Mouse (Mus musculus): ENCODE results near the gene Nrxn1.

The Nrxn1 gene

GRCm38 (mm10) chr17:91093042-91093080 is at the start of gene Nrxn1:
Gene Nrxn1 (minus strand): TSS chr17:91093071.
- no peak for DNase-seq (ENCODE audit: low spot score in 2 of 2)

- DNase-seq (ENCODE audit: low spot score in 2 of 2), result no peak
Observed at GRCm38 (mm10) chr17:91136859-91137258, 44.0 kb upstream of the Nrxn1 start.

GRCm38 (mm10) chr17:91112880-91113628 is 20.2 kb upstream of the Nrxn1 start:
- DNase-seq (ENCODE audit: low spot score in 2 of 2), result no peak

- no peak for DNase-seq (ENCODE audit: low spot score in 2 of 2)
Observed at GRCm38 (mm10) chr17:91112085-91112484, 19.2 kb upstream of the Nrxn1 start.

- DNase-seq (ENCODE audit: low spot score in 2 of 2), result peak in 1 of 2 experiments; percentile 20
Observed at GRCm38 (mm10) chr17:91093081-91093875, 407 bp upstream of the Nrxn1 start.

DNA sequence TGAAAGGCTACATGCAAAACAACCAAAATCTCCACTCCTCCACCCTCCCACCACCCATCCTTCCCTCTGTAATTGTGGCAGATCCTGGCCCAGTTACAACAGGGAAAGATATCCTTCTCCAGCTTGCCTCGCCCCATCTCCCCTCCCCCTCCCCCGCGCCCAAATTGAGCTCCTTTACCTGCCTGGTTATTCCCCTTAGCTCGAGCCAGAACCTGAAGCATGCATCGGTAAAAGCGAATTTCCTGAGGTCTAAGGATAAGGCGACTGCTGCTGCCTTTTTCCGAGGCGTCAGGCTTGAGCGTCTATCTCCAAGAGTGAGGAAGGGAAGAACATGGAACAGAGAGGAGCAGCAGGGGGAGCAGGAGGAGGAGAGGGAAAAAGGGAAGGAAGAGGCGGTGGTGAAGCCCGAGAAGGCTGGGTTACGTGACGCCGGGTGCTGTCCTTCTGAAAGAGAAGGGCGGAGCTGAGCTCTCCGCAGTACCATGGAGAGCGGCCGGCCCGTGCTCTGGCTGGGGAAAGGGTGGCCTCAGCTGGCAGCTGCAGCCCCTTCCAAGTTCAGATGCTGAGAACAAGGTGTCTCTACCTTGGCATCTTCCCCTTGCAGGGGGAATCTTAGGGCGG is 340 bp downstream of the Nrxn1 start:
- DNase-seq (ENCODE audit: low spot score in 2 of 2), result peak; percentile 68 to 70

- no peak for DNase-seq (ENCODE audit: low spot score in 2 of 2)
Observed at GRCm38 (mm10) chr17:91090631-91091030, 2.2 kb downstream of the Nrxn1 start.

GRCm38 (mm10) chr17:91088991-91089390 is 3.9 kb downstream of the Nrxn1 start:
- DNase-seq (ENCODE audit: low spot score in 2 of 2), result no peak

DNA sequence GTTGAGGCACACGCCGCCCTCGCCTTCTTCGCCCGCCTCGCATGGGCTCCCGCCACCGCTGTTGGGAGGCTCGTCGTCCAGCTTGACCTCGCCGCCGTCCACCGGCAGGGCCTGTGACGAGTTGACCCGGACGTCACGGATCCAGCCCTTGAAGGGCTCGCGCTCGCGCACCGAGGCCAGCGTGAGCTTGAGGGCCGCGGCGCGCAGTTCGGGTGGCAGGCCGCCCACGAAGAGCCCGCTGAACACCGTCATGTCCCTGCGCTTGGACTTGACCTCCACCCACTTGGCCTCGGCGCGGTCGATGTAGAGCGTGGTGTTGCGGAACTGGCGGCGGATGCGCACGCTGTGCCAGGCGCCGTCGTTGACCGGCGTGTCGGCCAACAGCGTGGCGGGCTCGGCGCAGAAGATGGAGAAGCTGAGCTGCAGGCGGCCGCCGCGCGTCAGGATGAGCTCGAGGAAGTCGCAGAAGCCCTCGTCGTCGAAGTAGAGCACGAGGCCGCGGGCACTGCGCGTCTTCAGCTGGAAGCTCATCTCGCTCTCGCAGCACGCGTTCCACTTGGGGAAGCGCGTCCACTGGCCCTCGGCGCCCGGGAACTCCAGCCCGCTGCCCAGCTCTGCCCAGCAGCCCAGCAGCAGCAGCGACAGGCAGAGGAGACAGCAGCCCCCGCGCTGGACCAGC is 4.7 kb downstream of the Nrxn1 start:
- DNase-seq (ENCODE audit: low spot score in 2 of 2), result no peak

GRCm38 (mm10) chr17:91086412-91086811 is 6.5 kb downstream of the Nrxn1 start:
- DNase-seq (ENCODE audit: low spot score in 2 of 2), result no peak

DNA sequence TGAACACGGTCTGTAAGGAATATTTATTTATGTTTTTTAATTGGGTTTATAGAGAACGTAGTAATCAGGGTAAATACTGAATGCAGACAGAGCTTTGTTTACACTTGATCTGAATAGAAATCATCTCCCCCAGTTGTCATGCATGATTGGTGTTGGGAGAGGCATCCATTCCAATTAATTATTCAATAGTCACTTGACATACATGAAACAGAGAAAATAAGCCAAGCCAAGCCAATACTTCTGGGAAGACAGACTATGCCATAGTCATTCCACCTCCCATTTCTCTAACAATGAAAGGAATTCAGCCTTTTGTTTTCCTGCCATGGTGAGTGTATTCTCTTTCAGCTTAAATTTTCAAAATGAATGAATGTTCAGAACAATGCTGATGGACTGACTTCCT is 7.5 kb downstream of the Nrxn1 start:
- DNase-seq (ENCODE audit: low spot score in 2 of 2), result no peak

- DNase-seq (ENCODE audit: low spot score in 2 of 2), result no peak
Observed at GRCm38 (mm10) chr17:91079096-91079495, 13.8 kb downstream of the Nrxn1 start.

GRCm38 (mm10) chr17:91074780-91075179 is 18.1 kb downstream of the Nrxn1 start:
- DNase-seq (ENCODE audit: low spot score in 2 of 2), result no peak

DNA sequence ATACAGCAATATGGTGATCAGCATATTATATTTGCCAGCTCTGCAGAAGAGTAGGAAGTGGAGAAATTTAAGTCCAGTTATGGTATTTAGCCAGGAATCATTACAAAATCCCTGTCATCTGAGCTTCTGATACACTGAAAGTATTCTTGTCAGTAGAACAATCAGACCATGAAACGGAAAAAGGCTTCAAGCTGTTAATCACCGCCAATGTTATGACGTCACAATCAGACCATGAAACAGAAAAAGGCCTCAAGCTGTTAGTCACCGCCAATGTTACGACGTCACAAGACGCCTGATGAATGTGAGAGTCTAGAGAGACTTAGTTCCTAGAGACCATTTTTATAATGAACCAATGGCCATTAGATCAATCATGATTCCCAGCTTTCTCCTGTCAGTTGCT is 59.4 kb downstream of the Nrxn1 start:
- DNase-seq (ENCODE audit: low spot score in 2 of 2), result no peak

GRCm38 (mm10) chr17:91025061-91025623 is 67.7 kb downstream of the Nrxn1 start:
- no peak for DNase-seq (ENCODE audit: low spot score in 2 of 2)

DNA sequence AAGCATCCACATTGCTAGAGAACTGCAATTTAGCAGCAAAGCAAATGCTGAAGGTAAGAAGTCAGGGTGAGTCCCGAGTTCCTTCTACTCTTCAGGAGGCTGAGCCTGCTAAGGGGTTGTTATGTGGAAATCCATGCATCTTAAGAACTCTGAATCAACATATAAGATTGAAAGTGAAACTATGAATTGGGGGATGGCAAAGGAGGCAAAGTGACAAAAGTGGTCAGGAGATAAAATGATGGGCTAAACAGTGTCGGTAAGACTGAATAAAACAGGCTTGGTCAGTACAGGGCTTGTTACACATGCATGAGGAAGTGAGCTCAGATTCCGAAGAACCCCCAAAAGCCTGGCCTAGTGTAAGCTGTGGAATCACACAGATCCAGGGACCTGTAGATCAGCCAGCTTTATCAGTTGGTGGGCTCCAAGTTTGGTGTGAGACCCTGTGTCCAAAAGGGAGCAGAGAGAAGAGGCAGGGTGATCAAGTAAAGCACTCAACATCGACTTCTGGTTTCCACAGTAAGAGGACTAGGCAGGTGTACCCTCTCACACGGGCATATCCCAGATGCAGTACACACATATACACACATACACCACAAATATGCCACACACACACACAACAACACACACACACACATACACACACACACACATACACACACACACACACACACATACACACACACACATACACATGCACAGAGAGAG is 85.3 kb downstream of the Nrxn1 start:
- no peak for DNase-seq (ENCODE audit: low spot score in 2 of 2)

- DNase-seq (ENCODE audit: low spot score in 2 of 2), result no peak
Observed at GRCm38 (mm10) chr17:91000389-91000788, 92.5 kb downstream of the Nrxn1 start.

- DNase-seq (ENCODE audit: low spot score in 2 of 2), result no peak
Observed at GRCm38 (mm10) chr17:90999667-91000154, 93.2 kb downstream of the Nrxn1 start.

- no peak for DNase-seq (ENCODE audit: low spot score in 2 of 2)
Observed at GRCm38 (mm10) chr17:90997714-90998113, 95.2 kb downstream of the Nrxn1 start.

- DNase-seq (ENCODE audit: low spot score in 2 of 2), result no peak
Observed at GRCm38 (mm10) chr17:90995436-90995835, 97.4 kb downstream of the Nrxn1 start.

DNA sequence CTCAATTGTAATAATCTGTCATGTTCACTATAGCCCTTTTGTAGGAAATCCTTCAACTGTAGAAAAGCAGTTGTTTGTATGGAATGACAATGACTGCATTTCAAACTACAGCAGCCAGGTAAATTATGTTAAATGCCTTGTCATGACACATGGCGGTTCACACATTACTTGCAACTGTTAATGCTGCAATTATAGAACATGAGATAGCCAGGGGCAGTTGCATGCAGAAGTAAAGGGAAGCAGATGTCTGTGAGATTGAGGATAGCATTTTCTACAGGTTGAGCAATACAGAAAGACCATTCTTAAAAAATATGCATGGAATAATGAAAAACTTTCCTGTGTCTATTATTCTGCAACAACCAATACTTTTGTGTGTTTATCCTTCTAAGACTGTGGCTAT is 98.6 kb downstream of the Nrxn1 start:
- DNase-seq (ENCODE audit: low spot score in 2 of 2), result no peak

DNA sequence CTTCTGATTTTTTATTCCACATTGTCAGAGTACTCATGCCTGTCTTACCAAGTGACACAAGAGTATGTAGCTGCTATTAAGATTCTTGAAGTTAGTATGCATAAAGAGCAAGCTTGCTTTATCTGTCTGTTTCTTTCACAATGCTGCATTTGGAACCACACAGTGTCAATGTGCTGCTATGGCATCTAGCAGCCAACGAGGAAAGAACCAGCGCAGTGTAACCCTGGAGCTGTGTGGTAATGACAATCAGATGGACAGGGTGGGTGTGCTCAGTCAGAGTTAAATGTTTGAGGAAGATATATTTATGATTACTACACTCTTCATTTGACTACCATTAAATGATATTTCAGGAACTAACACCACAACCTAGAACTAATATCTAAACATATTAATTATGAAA is 102.1 kb downstream of the Nrxn1 start:
- DNase-seq (ENCODE audit: low spot score in 2 of 2), result no peak

Data from frontal cortex, postnatal 25 days (tissue).